Mouse (Mus musculus) stomach, embryonic 14.5 days (tissue): ENCODE measurements around the gene Cdc20. TPM values are rescaled to one million over a fixed set of nuclear protein-coding genes. Genes with fewer than 3 reads are reported as not detected.
A peak's percentile ranks its signal among the peaks of the same experiment; 100 is the strongest.

Source experiments
- ATAC-seq: fragments of 200-750 bp; cut with Nextera tagmentation; 2 replicates; pipeline ENCODE4 v1.8.0; 2017; ENCODE audit warnings: low read depth, moderate TSS enrichment; ENCODE audit not compliant: insufficient number of reproducible peaks, insufficient read depth, low FRiP score
- H3K27ac ChIP-seq: fragments of 300-500 bp; sonication (generic); 2 replicates; pipeline ENCODE4 v1.5.1; 2014; ENCODE audit warnings: mild to moderate bottlenecking, low read length, moderate library complexity, mixed read lengths
- H3K27me3 ChIP-seq: fragments of 300-500 bp; sonication (generic); 2 replicates; pipeline ENCODE4 v1.6.1; 2014; ENCODE audit warnings: low read length, control low read depth, mixed read lengths; ENCODE audit not compliant: control insufficient read depth, insufficient read depth
- H3K36me3 ChIP-seq: fragments of 300-500 bp; sonication (generic); 2 replicates; pipeline ENCODE4 v1.6.1; 2014; ENCODE audit warnings: mild to moderate bottlenecking, control low read depth, low read length, moderate library complexity, mixed read lengths; ENCODE audit not compliant: control insufficient read depth, insufficient read depth
- H3K4me1 ChIP-seq: fragments of 300-500 bp; sonication (generic); 2 replicates; pipeline ENCODE4 v1.6.1; 2014; ENCODE audit warnings: low read length, control low read depth, mixed read lengths; ENCODE audit not compliant: control insufficient read depth, insufficient read depth
- H3K4me2 ChIP-seq: fragments of 300-500 bp; sonication (generic); replicated peaks from 2 replicates; pipeline ENCODE4 v1.6.1; 2014; ENCODE audit warnings: low read depth, low read length, control low read depth
- H3K4me3 ChIP-seq: fragments of 300-500 bp; sonication (generic); 2 replicates; pipeline ENCODE4 v1.5.1; 2014; ENCODE audit warnings: low read depth, low read length, control low read depth
- H3K9ac ChIP-seq: fragments of 300-500 bp; sonication (generic); replicated peaks from 2 replicates; pipeline ENCODE4 v1.6.1; 2014; ENCODE audit warnings: low read depth, mild to moderate bottlenecking, control low read depth, low read length, moderate library complexity, mixed read lengths
- H3K9me3 ChIP-seq: fragments of 300-500 bp; sonication (generic); 2 replicates; pipeline ENCODE4 v1.6.1; 2016; ENCODE audit warnings: low read depth, low read length, control low read depth; ENCODE audit not compliant: control insufficient read depth
- WGBS: fragments of 180-500 bp; shearing (Covaris S2); extraction: QIAGEN DNeasy Blood & Tissue Kit; methylation state at CpG from one replicate; pipeline ENCODE4 v1.1.7; 2014; 5-methylcytosine and 5-hydroxymethylcytosine counted together
- polyA plus RNA-seq: library from polyadenylated mRNA; unstranded; fragments of >200 nt; fragmentation: Nextera tagmentation; extraction: Ambion mirVana; gene quantifications from 2 replicates; pipeline ENCODE4 v1.2.1, GENCODE M21; 2014

The Cdc20 gene
- polyA plus RNA-seq = 219 and 230 TPM in 2 replicates

DNA sequence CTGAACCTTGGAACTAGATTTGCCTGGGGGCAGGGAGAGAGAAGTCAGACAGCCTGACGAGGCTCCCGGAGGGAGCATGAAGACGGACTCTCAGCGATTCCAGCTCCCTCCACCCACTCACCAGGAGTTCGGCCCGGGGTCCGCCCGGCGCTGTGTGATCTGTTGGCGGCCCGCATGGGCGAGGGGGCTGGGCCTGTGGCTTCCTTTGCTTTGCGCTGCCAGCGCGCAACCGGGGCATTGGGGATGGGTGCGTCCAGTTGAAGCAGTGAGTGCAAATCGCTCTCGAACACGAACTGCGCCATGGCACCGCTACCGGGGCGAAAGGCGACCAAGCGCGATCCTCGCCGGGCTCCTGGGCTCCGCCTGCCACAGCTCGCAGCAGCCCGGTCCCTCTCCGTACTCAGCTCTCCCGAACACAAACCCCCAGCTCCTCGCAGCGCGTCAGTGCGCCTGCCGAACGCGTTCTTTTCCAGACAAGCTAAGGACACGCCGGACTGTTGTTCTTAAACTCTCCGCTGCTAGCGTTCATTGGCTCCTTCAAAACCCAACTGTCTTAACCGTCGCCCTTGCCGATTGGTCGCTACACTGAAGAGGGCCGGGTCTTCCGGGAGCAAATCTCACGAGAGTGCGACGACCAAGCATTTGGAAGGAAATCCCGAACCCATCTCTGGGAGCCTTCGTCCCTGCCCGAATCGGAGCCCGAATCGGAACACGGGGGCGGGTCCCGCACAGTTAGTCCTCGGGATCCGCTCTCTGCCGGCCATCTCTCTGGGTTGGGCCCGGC lies at the start of gene Cdc20:
Cdc20 (minus strand) TSS at position 533 of the 784 bp plus-strand sequence.
- Histone ChIP-seq H3K4me3 (peak within 1 kb of the TSS; percentile 74), H3K27me3 (no peaks in the 10 kb centered on the region), H3K27ac (peak within 1 kb of the TSS; percentile 91), H3K4me2 (peak within 1 kb of the TSS; percentile 92), H3K9me3 (no peaks in the 10 kb centered on the region), H3K36me3 (peaks cover 26% of the 10 kb centered on the region), H3K9ac (peak within 1 kb of the TSS; percentile 87), H3K4me1 (peaks cover 20% of the 10 kb centered on the region)
- 1% methylated on average over 67 of the region's 67 CpGs for WGBS
- ATAC-seq = peak; percentile 94

- Histone ChIP-seq H3K27me3 (no peaks in the 10 kb centered on the region), H3K4me1 (no peaks in the 10 kb centered on the region), H3K9me3 (no peaks in the 10 kb centered on the region), H3K9ac (no peak overlapping the region), H3K4me2 (no peak overlapping the region), H3K36me3 (no peaks in the 10 kb centered on the region), H3K4me3 (no peak overlapping the region), H3K27ac (no peak overlapping the region)
- 65% methylated on average over 15 of the region's 15 CpGs for WGBS
- no peak for ATAC-seq
Measured at GRCm38 (mm10) chr4:118476773-118477530, 39.8 kb upstream of the Cdc20 start.

- no peak overlapping the region for H3K27ac ChIP-seq
- H3K9ac ChIP-seq = no peak overlapping the region
- no peak overlapping the region for H3K4me2 ChIP-seq
- H3K9me3 ChIP-seq = no peaks in the 10 kb centered on the region
- WGBS = 83% methylated on average over 11 of the region's 11 CpGs
- H3K27me3 ChIP-seq = no peaks in the 10 kb centered on the region
- no peak overlapping the region for H3K4me3 ChIP-seq
- no peaks in the 10 kb centered on the region for H3K36me3 ChIP-seq
- H3K4me1 ChIP-seq = no peaks in the 10 kb centered on the region
- ATAC-seq = no peak
Measured at GRCm38 (mm10) chr4:118472687-118473086, 35.5 kb upstream of the Cdc20 start.

GRCm38 (mm10) chr4:118471281-118471680 lies 34.1 kb upstream of the Cdc20 start:
- Histone ChIP-seq H3K4me3 (no peak overlapping the region), H3K9me3 (no peaks in the 10 kb centered on the region)
- 78% methylated on average over 6 of the region's 6 CpGs for WGBS

GRCm38 (mm10) chr4:118465697-118466163 lies 28.6 kb upstream of the Cdc20 start:
- Histone ChIP-seq H3K9ac (no peak overlapping the region), H3K4me3 (no peak overlapping the region), H3K27ac (no peak overlapping the region), H3K9me3 (no peaks in the 10 kb centered on the region), H3K36me3 (no peaks in the 10 kb centered on the region), H3K4me2 (no peak overlapping the region), H3K4me1 (no peaks in the 10 kb centered on the region), H3K27me3 (no peaks in the 10 kb centered on the region)
- WGBS = 29% methylated on average over 11 of the region's 11 CpGs
- peak; percentile 61; the same call in 1 of the 2 replicates for ATAC-seq

More at GRCm38 (mm10) chr4:118471281-118471680, 34.1 kb upstream of the Cdc20 start:
- H3K27me3 ChIP-seq = no peaks in the 10 kb centered on the region
- H3K4me2 ChIP-seq = no peak overlapping the region
- no peaks in the 10 kb centered on the region for H3K36me3 ChIP-seq
- H3K27ac ChIP-seq = no peak overlapping the region
- ATAC-seq = no peak
- H3K9ac ChIP-seq = no peak overlapping the region
- H3K4me1 ChIP-seq = no peaks in the 10 kb centered on the region

- Histone ChIP-seq H3K27me3 (no peaks in the 10 kb centered on the region), H3K36me3 (no peaks in the 10 kb centered on the region), H3K4me2 (no peak overlapping the region), H3K4me3 (no peak overlapping the region), H3K9ac (no peak overlapping the region), H3K9me3 (no peaks in the 10 kb centered on the region), H3K27ac (no peak overlapping the region), H3K4me1 (no peaks in the 10 kb centered on the region)
- WGBS = 82% methylated on average over 3 of the region's 3 CpGs
- ATAC-seq = no peak
Measured at GRCm38 (mm10) chr4:118464956-118465355, 27.8 kb upstream of the Cdc20 start.

DNA sequence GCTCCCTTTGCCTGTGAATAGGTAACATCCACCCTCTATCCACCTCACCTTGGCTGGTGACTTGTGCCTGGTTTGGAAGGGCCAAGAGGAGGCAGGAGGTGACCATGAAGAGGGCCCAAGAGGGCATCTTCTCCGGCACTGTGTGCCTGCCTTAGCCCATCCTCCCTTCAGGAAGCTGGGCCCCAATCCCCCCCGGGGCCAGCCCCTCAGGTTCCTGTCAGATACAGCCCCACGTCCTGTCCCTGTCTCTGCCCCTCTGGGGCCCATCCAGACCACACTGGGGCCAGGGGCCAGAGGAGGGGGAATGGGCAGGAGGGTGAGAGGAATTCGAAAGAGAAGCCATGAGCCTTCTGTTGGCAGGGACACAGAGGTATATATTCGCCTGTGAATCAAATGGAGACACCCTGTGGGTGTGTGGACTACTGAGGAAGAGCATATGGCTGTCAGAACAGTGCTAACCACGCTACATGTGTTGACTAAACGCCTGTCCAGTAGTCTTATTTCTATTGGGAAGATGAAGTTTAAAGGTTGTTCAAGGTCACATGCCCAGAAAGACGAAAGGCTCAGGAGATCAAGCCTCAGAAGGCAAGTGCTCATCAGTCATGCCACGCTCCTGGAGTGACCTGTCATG lies 20.3 kb upstream of the Cdc20 start, which contains the start of gene Mpl:
Mpl (minus strand) TSS at position 169 of the 631 bp plus-strand sequence.
- no peak within 1 kb of the TSS for H3K4me2 ChIP-seq
- 60% methylated on average over 9 of the region's 9 CpGs for WGBS
- ATAC-seq = no peak

More for the DNA sequence above, 20.3 kb upstream of the Cdc20 start, which contains the start of gene Mpl:
- Histone ChIP-seq H3K27me3 (no peaks in the 10 kb centered on the region), H3K9ac (no peak within 1 kb of the TSS), H3K36me3 (no peaks in the 10 kb centered on the region), H3K27ac (no peak within 1 kb of the TSS), H3K4me3 (no peak within 1 kb of the TSS), H3K4me1 (no peaks in the 10 kb centered on the region), H3K9me3 (no peaks in the 10 kb centered on the region)
